Mouse (Mus musculus) brown adipose tissue, adult 24 weeks (tissue): ENCODE results near the gene Lrp6. TPM values are rescaled to one million over a fixed set of nuclear protein-coding genes. Genes with fewer than 3 reads are reported as not detected.

Experiments used
- H3K27ac ChIP-seq: fragments of 200-500 bp; replicated peaks from 2 replicates; pipeline ENCODE4 v1.5.1; 2012; ENCODE audit warnings: low read depth, mild to moderate bottlenecking, low read length
- H3K4me1 ChIP-seq: fragments of 200-500 bp; 2 replicates; pipeline ENCODE4 v1.6.1; 2012; ENCODE audit warnings: low read length, mixed read lengths; ENCODE audit not compliant: control insufficient read depth, insufficient read depth, insufficient read length
- H3K4me3 ChIP-seq: fragments of 200-500 bp; 2 replicates; pipeline ENCODE4 v1.5.1; 2012; ENCODE audit warnings: low read depth, mild to moderate bottlenecking, low read length, moderate library complexity; ENCODE audit not compliant: insufficient read depth
- polyA plus RNA-seq: library from polyadenylated mRNA; stranded (reverse); fragments of >200 nt; gene quantifications from 2 replicates; pipeline ENCODE4 v1.2.4, GENCODE M21; 2012; ENCODE audit not compliant: missing spikeins, insufficient read depth, insufficient read length

The Lrp6 gene
- 22.1 and 33.0 TPM in 2 replicates for polyA plus RNA-seq

DNA sequence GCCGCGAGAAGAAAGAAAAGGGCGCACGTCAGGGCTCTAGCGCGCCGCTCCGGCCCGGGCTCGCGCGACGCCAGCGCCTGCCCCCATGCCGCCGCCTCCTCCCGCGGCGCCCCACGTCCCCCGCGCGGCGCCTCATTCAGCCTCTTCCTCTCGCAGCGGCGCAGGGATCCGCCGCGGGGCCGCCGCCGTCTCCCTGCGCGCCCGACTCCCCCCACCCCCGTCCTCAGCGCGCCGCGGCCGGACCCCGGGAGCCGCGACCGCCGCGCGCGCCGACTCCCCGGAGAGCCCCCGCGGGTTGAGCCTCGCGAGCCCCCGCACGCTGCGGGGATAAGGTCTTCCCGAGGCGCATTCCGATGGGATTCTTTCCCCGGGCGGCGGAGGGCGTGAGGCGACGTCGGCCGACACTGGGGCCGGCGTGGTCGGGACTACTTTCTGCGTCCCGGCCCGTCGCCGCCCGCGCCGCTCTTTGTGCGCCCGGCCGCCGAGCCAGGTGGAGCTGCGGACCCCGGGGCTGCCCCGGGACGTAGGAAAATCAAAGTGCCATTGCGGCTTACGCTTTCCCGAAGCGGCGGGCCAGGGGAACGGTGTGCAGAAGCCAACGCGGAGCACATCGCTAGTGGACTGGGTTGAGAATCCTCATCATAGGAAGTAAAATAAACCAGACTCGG is at the start of gene Lrp6:
TSS of gene Lrp6 (minus strand) at position 148 of the 668 bp plus-strand sequence.
- H3K27ac ChIP-seq, result peak within 1 kb of the TSS; percentile 95
- peaks cover 10% of the 10 kb centered on the region for H3K4me1 ChIP-seq
- peak within 1 kb of the TSS; percentile 81 for H3K4me3 ChIP-seq

GRCm38 (mm10) chr6:134614723-134615648 is 48.2 kb upstream of the Lrp6 start:
- H3K4me3 ChIP-seq, result 0 out of 2 replicates have a peak overlapping the region, but pooled peaks have one; percentile 11
- H3K4me1 ChIP-seq, result no peaks in the 10 kb centered on the region
- H3K27ac ChIP-seq, result no peak overlapping the region

DNA sequence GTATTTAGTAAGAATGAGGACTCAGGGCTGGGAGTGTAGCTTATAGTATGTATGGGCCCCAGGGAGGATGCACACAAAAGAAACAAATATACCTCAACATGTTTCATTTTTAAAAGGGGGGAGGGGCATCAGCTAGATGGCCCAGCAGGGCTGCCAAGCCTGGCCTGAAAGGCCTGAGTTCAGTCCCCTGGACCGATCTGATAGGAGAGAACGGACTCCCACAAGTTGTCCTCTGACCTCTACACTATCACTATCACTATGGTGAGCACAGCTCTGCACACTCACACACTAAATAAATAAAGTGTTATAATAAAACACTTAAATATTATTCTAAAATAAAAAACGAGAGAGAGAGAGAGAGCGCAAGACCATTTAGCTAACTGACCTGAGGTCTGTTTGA is 47.6 kb upstream of the Lrp6 start:
- H3K4me3 ChIP-seq, result no peak overlapping the region
- H3K4me1 ChIP-seq, result no peaks in the 10 kb centered on the region
- no peak overlapping the region for H3K27ac ChIP-seq

GRCm38 (mm10) chr6:134611896-134612295 is 45.1 kb upstream of the Lrp6 start:
- no peak overlapping the region for H3K27ac ChIP-seq
- no peaks in the 10 kb centered on the region for H3K4me1 ChIP-seq
- H3K4me3 ChIP-seq, result no peak overlapping the region

GRCm38 (mm10) chr6:134610380-134610779 is 43.6 kb upstream of the Lrp6 start:
- Histone ChIP-seq H3K4me1 (peaks cover 8% of the 10 kb centered on the region), H3K4me3 (no peak overlapping the region), H3K27ac (no peak overlapping the region)

- H3K4me3 ChIP-seq, result no peak overlapping the region
- H3K27ac ChIP-seq, result no peak overlapping the region
- H3K4me1 ChIP-seq, result peaks cover 16% of the 10 kb centered on the region
These were observed 40.4 kb upstream of the Lrp6 start for GRCm38 (mm10) chr6:134606949-134607746.

GRCm38 (mm10) chr6:134606540-134606939 is 39.8 kb upstream of the Lrp6 start:
- Histone ChIP-seq H3K4me1 (peaks cover 16% of the 10 kb centered on the region), H3K27ac (no peak overlapping the region), H3K4me3 (no peak overlapping the region)

DNA sequence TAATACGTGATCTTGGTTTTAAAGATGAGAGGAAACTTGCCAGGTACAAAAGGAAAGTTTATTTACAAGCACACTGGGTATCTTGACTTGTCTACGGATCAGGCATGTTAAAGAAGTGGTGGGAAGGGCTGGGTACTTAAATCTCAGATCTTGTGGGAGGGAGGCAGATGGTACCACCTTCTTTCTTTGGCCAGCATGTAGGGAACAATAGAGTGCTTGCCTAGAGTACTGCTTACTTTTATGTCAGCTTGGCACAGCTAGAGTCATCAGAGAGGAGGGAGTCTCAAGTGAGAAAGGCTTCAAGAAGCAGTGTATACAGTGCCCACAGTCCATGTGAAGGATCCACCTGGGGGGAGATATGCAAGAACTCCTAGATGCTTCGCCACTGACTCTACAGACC is 38.4 kb upstream of the Lrp6 start:
- Histone ChIP-seq H3K27ac (no peak overlapping the region), H3K4me1 (peaks cover 19% of the 10 kb centered on the region), H3K4me3 (no peak overlapping the region)

- Histone ChIP-seq H3K4me3 (no peak overlapping the region), H3K4me1 (peaks cover 19% of the 10 kb centered on the region), H3K27ac (peak overlapping the region; percentile 83)
These were observed 35.7 kb upstream of the Lrp6 start for GRCm38 (mm10) chr6:134602371-134603003.

GRCm38 (mm10) chr6:134601766-134602165 is 35.0 kb upstream of the Lrp6 start:
- Histone ChIP-seq H3K27ac (peak overlapping the region; percentile 87), H3K4me3 (no peak overlapping the region), H3K4me1 (peaks cover 18% of the 10 kb centered on the region)

DNA sequence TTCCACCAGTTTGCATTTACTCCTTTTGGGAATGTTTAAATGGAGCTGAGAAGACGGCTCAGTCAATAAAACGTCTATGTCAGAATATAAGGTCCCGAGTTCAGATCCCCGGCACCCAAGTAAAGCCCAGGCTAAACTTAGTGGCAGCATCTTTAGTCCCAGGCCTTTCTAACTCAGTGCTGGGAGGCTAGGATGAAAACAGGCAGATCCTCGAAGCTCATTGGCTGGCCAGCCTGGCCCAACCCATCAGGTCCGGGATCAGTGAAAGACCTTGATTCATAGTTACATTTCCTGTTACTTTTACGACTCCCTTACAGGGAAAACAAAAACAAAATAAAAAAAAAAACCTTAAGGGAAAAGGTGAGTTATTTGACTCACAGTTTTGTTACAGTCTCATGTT is 34.4 kb upstream of the Lrp6 start:
- Histone ChIP-seq H3K27ac (peak overlapping the region; percentile 87), H3K4me1 (peaks cover 11% of the 10 kb centered on the region), H3K4me3 (no peak overlapping the region)

DNA sequence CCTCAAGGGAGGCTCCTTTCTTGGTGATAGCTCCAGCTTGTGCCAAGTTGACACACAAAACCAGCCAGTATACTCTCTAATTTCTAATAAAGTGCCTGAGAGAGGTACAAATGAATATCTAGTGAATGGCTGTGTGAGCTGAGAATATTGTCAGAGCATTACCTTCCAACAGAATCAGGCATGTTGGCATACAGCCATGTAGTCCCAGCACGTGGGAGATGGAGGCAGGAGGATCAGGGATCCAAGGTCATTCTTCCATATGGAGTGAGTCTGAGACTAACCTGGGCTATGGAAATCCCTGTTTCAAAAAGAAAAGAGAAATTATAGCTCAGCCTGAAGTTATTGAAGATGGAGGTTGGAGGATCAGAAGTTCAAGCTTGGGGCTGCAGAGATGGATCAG is 32.5 kb upstream of the Lrp6 start:
- Histone ChIP-seq H3K4me3 (no peak overlapping the region), H3K4me1 (peaks cover 16% of the 10 kb centered on the region), H3K27ac (no peak overlapping the region)

- no peak overlapping the region for H3K4me3 ChIP-seq
- no peak overlapping the region for H3K27ac ChIP-seq
- peaks cover 11% of the 10 kb centered on the region for H3K4me1 ChIP-seq
These were observed 31.0 kb upstream of the Lrp6 start for GRCm38 (mm10) chr6:134597651-134598229.
